Mouse (Mus musculus) liver, embryonic 11.5 days (tissue): ENCODE results near the gene Dnah14. TPM values are rescaled to one million over a fixed set of nuclear protein-coding genes. Genes with fewer than 3 reads are reported as not detected.

Experiments used
- ATAC-seq: fragments of 200-750 bp; cut with Nextera tagmentation; replicated peaks from 2 replicates; pipeline ENCODE4 v1.8.0; 2017; ENCODE audit warnings: moderate number of reproducible peaks, mild to moderate bottlenecking, moderate TSS enrichment, moderate library complexity; ENCODE audit not compliant: low FRiP score
- DNase-seq: peaks from one replicate; pipeline ENCODE4 v3.0.0-alpha.2; 2017; ENCODE audit warnings: low spot score
- H3K27ac ChIP-seq: fragments of 300-500 bp; sonication (generic); 2 replicates; pipeline ENCODE4 v1.5.1; 2014; ENCODE audit warnings: mild to moderate bottlenecking, low read depth, low read length, control low read depth
- H3K27me3 ChIP-seq: fragments of 300-500 bp; sonication (generic); replicated peaks from 2 replicates; pipeline ENCODE4 v1.6.1; 2014; ENCODE audit warnings: low read length, mixed read lengths; ENCODE audit not compliant: control insufficient read depth, insufficient read depth
- H3K36me3 ChIP-seq: fragments of 300-500 bp; sonication (generic); 2 replicates; pipeline ENCODE4 v1.6.1; 2014; ENCODE audit warnings: mild to moderate bottlenecking, low read length, moderate library complexity, mixed read lengths; ENCODE audit not compliant: control insufficient read depth, insufficient read depth
- H3K4me1 ChIP-seq: fragments of 300-500 bp; sonication (generic); replicated peaks from 2 replicates; pipeline ENCODE4 v1.6.1; 2014; ENCODE audit warnings: low read length, mixed read lengths; ENCODE audit not compliant: control insufficient read depth, insufficient read depth
- H3K4me2 ChIP-seq: fragments of 300-500 bp; sonication (generic); 2 replicates; pipeline ENCODE4 v1.6.1; 2014; ENCODE audit warnings: mild to moderate bottlenecking, control low read depth, moderate library complexity
- H3K4me3 ChIP-seq: fragments of 300-500 bp; sonication (generic); 2 replicates; pipeline ENCODE4 v1.5.1; 2014; ENCODE audit warnings: low read depth, low read length, control low read depth
- H3K9ac ChIP-seq: fragments of 300-500 bp; sonication (generic); 2 replicates; pipeline ENCODE4 v1.6.1; 2014; ENCODE audit warnings: low read depth, low read length, control low read depth
- H3K9me3 ChIP-seq: fragments of 300-500 bp; sonication (generic); 2 replicates; pipeline ENCODE4 v1.6.1; 2016; ENCODE audit warnings: low read length, inconsistent platforms, mixed read lengths; ENCODE audit not compliant: control insufficient read depth
- WGBS: fragments of 180-500 bp; shearing (Covaris S2); extraction: QIAGEN DNeasy Blood & Tissue Kit; methylation state at CpG from one replicate; pipeline ENCODE4 v1.1.7; 2014; 5-methylcytosine and 5-hydroxymethylcytosine counted together
- polyA plus RNA-seq: library from polyadenylated mRNA; unstranded; fragments of >200 nt; fragmentation: Nextera tagmentation; extraction: Ambion mirVana; gene quantifications from 2 replicates; pipeline ENCODE4 v1.2.1, GENCODE M21; 2014

Gene Dnah14
- polyA plus RNA-seq, 1 experiment from 2014 or later = 2.9 TPM

- no peak overlapping the region for H3K4me2 ChIP-seq
- no peaks in the 10 kb centered on the region for H3K36me3 ChIP-seq
- no peaks in the 10 kb centered on the region for H3K4me1 ChIP-seq
- H3K9ac ChIP-seq = no peak overlapping the region
- WGBS = 88% methylated on average over 8 of the region's 8 CpGs
- no peak overlapping the region for H3K4me3 ChIP-seq
- no peaks in the 10 kb centered on the region for H3K27me3 ChIP-seq
- no peak overlapping the region for H3K27ac ChIP-seq
- no peaks in the 10 kb centered on the region for H3K9me3 ChIP-seq
- ATAC-seq (no peak), DNase-seq (no peak)
Observed at GRCm38 (mm10) chr1:181549987-181550386, 26.4 kb upstream of the Dnah14 start.

GRCm38 (mm10) chr1:181550826-181551225 is 25.5 kb upstream of the Dnah14 start:
- H3K27me3 ChIP-seq = no peaks in the 10 kb centered on the region
- no peak for DNase-seq
- ATAC-seq = no peak
- H3K9me3 ChIP-seq = no peaks in the 10 kb centered on the region
- no peak overlapping the region for H3K27ac ChIP-seq
- 35% methylated on average over 5 of the region's 5 CpGs for WGBS
- H3K4me2 ChIP-seq = no peak overlapping the region
- H3K9ac ChIP-seq = no peak overlapping the region
- H3K36me3 ChIP-seq = no peaks in the 10 kb centered on the region
- H3K4me3 ChIP-seq = no peak overlapping the region
- H3K4me1 ChIP-seq = no peaks in the 10 kb centered on the region

DNA sequence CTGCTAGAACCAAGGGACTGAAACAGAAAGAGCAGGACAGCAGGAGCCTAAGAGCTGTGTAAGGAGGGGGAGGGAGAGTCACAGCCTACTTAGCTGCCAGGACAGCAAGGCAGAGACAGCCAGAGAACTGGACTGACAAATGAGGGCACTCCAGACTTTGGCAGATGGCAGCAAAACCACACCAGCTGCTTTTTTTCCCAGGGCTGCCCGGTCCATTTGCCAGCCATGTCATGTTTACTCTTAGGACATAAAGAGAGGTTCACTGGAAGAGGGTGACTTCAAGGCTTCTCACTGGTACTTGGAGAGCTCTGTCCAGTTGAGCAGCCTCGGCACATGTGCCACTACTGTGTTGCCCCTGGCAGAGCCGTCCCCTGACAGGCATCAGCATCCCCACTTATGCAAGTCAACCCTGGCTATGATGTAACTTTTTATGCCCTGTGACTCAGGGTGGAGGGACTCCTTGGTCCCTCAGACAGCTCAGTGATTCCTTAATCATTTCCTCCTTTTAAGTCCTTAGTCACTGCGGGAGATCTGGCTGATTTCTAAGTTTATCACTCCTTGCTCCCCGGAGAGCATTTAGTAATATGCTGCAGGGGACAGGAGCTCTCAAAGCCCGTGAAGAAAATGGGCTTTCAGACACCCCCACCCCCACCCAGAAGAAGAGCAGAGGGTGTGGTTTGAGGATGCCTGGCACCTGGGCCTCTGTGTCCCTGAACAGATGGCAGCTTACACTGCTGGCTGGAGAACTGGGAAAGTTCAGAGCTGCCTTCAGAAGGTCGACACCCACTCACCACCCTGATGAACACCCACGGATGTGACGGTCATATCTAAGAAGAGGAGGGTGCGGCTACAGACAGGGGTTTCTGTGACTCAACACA is 23.6 kb upstream of the Dnah14 start:
- Histone ChIP-seq H3K4me1 (no peaks in the 10 kb centered on the region), H3K9me3 (no peaks in the 10 kb centered on the region), H3K9ac (no peak overlapping the region), H3K27me3 (no peaks in the 10 kb centered on the region), H3K36me3 (no peaks in the 10 kb centered on the region), H3K4me3 (no peak overlapping the region), H3K4me2 (no peak overlapping the region), H3K27ac (no peak overlapping the region)
- ATAC-seq = no peak
- DNase-seq = no peak
- WGBS = 40% methylated on average over 10 of the region's 10 CpGs

DNA sequence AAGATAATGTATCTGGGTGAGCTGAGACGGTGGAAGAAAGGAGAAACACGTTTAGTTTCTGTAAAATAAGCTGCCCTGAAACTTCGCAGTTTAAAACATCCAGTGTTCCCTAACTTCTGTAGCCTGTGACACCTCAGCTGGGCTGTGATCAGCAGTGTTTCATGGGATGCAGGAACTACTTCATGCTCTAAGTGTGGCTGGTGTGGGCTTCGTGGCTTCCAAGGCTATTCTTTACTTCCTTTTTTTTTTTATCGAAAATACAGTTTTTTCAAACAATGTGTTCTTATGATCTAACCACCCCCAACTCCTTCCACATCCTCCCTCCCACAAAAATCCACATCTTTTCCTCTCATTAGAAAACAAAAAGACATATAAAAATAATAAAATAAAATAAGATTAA is 20.9 kb upstream of the Dnah14 start:
- ATAC-seq = no peak
- no peak overlapping the region for H3K9ac ChIP-seq
- H3K27ac ChIP-seq = no peak overlapping the region
- no peak for DNase-seq
- H3K4me2 ChIP-seq = no peak overlapping the region
- no peaks in the 10 kb centered on the region for H3K4me1 ChIP-seq
- H3K36me3 ChIP-seq = no peaks in the 10 kb centered on the region
- H3K9me3 ChIP-seq = no peaks in the 10 kb centered on the region
- 62% methylated on average over 5 of the region's 5 CpGs for WGBS
- H3K4me3 ChIP-seq = no peak overlapping the region
- H3K27me3 ChIP-seq = no peaks in the 10 kb centered on the region

- H3K4me1 ChIP-seq = no peaks in the 10 kb centered on the region
- H3K36me3 ChIP-seq = no peaks in the 10 kb centered on the region
- no peak overlapping the region for H3K4me2 ChIP-seq
- H3K27ac ChIP-seq = no peak overlapping the region
- no peak for DNase-seq
- WGBS = 67% methylated on average over 10 of the region's 10 CpGs
- H3K4me3 ChIP-seq = no peak overlapping the region
- no peaks in the 10 kb centered on the region for H3K27me3 ChIP-seq
- no peak overlapping the region for H3K9ac ChIP-seq
- no peak for ATAC-seq
- H3K9me3 ChIP-seq = no peaks in the 10 kb centered on the region
Observed at GRCm38 (mm10) chr1:181559655-181560054, 16.7 kb upstream of the Dnah14 start.

- H3K4me3 ChIP-seq = no peak overlapping the region
- no peak for ATAC-seq
- H3K9ac ChIP-seq = no peak overlapping the region
- no peak overlapping the region for H3K4me2 ChIP-seq
- H3K9me3 ChIP-seq = no peaks in the 10 kb centered on the region
- H3K36me3 ChIP-seq = no peaks in the 10 kb centered on the region
- WGBS = 81% methylated on average over 6 of the region's 6 CpGs
- no peak overlapping the region for H3K27ac ChIP-seq
- no peak for DNase-seq
- no peaks in the 10 kb centered on the region for H3K4me1 ChIP-seq
- no peaks in the 10 kb centered on the region for H3K27me3 ChIP-seq
Observed at GRCm38 (mm10) chr1:181560325-181560724, 16.0 kb upstream of the Dnah14 start.

GRCm38 (mm10) chr1:181560896-181561767 is 15.2 kb upstream of the Dnah14 start:
- WGBS = 68% methylated on average over 9 of the region's 9 CpGs
- no peak overlapping the region for H3K27ac ChIP-seq
- H3K4me1 ChIP-seq = no peaks in the 10 kb centered on the region
- ATAC-seq = no peak
- no peaks in the 10 kb centered on the region for H3K9me3 ChIP-seq
- H3K36me3 ChIP-seq = no peaks in the 10 kb centered on the region
- H3K9ac ChIP-seq = no peak overlapping the region
- no peak overlapping the region for H3K4me3 ChIP-seq
- no peaks in the 10 kb centered on the region for H3K27me3 ChIP-seq
- DNase-seq = no peak
- no peak overlapping the region for H3K4me2 ChIP-seq

DNA sequence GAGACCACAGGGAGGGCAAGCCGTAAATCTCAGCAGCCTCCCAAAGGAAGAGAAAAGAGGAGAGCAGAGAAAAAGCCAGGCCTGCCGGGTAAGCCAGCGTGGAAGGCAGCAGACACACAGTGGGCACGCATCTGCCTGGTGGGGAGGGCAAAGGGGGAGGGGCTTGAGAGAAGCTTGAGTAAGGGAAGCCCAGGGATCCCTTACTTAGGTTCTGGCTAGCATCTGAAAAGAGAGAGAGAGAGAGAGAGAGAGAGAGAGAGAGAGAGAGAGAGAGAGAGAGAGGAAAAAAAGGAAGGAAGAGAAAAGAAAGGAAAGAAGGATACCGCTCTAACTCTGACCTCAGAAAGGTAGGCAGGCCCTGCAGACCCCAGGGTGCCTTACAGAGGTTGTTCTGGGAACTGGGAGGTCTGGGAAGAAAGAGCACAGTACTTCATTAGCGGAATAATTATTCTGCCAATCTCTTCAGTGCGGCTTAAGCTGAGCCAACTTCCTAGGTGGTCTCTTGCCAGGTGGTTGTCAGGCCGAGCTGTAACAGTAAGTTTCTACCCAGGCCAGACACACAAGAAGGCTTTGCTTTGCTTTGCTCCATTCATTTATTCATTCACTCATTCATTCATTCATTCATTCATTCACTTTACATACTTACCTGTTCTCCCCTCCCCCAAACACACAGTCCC is 14.5 kb upstream of the Dnah14 start:
- no peak for DNase-seq
- 35% methylated on average over 8 of the region's 8 CpGs for WGBS
- ATAC-seq = no peak
- H3K9ac ChIP-seq = no peak overlapping the region
- H3K9me3 ChIP-seq = no peaks in the 10 kb centered on the region
- no peak overlapping the region for H3K4me3 ChIP-seq
- H3K4me2 ChIP-seq = no peak overlapping the region
- no peaks in the 10 kb centered on the region for H3K27me3 ChIP-seq
- no peak overlapping the region for H3K27ac ChIP-seq
- no peaks in the 10 kb centered on the region for H3K36me3 ChIP-seq
- no peaks in the 10 kb centered on the region for H3K4me1 ChIP-seq
